Mouse (Mus musculus) adrenal gland, adult 8-10 months (tissue): ENCODE measurements around the gene Dnm3. TPM values are rescaled to one million over a fixed set of nuclear protein-coding genes. Genes with fewer than 3 reads are reported as not detected.

ENCODE experiments used
- DNase-seq: peaks from one replicate; pipeline ENCODE4 v3.0.0; 2022
- total RNA-seq, 4 experiments: library from RNA; stranded (reverse); gene quantifications; 2 replicates each; pipeline ENCODE4 v1.2.4; 2022

Gene Dnm3
- total RNA-seq, 4 experiments from 2014 or later, result 13.8 to 48.5 (median 27.9) TPM

DNA sequence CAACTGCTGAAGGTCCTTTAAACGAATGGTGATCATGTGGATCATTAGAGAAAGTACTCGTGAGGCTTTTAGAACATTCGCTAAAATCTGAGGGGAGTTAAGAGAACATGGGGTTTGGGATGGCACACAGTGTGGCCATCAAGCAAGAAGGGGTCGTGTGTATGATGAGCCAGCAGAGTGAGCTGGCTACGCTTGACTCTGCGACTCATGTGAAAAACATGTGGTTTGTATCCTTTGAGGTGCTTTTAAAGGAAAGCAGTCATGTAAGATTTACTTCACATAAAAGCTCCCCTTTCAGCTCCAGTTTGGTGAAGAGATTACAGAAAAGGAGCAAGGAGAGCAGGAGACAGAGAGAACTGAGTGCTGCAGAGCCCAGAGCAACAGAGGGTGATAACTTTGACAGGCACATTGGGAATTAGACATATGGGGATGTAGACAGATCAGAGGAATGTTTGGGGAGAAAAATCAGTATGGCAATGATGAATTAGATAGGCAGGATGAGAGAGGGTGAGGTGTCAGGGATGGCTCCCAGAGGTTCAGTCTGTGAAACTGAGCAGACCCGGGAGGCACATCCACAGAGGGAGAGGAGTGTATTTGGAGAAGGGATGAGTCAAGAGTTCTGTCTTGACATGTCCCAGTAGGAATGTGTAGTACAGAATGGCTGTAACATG lies 234.7 kb downstream of the Dnm3 start:
- DNase-seq, result no peak

DNA sequence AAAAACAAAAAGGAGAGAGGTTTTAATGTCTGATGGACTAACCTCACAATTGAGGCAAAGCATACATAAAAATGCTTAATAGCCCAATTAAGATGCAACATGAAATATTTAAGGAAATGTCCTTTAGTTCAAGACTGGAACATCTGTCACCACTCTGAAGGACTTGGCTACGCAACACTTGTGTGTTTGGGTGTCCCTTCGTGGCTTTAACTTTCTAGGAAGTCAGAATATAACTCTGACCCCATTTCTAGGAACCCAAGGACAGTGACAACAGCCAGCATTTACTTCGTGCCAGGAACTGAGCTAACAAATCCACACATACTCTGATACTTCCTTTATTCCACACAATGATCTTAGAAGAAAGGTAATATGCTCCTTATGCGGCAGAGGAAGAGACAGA lies 237.1 kb downstream of the Dnm3 start:
- DNase-seq, result peak; percentile 14

DNA sequence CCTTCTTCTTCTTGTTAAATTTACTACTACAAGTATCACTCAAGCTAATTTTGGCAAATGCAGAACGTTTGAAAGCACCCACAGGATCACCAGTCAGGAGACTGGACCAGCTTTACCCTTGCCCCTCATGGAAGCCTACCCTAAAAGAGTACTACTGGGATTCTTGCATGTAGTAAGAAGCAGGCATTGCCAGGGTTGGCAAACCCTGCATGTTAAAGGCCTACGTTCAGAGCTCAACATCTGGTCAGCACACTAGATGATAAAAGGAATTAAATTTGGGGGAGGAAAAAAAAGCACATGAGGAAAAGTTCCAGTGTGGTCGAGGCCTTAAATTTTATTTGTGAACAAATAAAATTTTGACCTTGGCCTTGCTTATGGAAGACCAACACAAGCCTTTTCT lies 239.2 kb downstream of the Dnm3 start:
- DNase-seq, result no peak

DNA sequence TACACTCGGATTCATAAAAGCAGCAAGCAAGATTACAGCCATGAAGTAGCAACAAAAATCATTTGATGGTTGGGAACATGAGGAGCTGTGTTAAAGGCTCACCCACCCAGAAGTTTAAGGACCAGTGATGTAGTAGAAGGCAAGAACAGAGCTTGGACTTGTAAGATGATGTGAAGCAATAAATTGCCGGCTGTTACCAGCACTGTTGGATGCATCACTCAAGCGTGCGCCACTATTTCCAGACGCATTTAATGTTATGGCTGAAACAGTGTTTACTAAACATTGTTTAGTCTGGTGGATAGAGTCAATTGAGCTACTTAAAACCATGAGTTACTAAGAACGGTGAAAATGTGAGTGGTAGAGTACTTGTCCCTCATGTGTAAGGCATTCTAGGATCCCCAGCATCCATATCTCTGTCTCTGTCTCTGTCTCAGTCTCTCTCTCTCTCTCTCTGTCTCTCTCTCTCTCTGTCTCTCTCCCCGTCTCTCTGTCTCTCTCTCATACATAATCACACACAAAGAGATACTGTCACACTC lies 241.1 kb downstream of the Dnm3 start:
- DNase-seq, result no peak

DNA sequence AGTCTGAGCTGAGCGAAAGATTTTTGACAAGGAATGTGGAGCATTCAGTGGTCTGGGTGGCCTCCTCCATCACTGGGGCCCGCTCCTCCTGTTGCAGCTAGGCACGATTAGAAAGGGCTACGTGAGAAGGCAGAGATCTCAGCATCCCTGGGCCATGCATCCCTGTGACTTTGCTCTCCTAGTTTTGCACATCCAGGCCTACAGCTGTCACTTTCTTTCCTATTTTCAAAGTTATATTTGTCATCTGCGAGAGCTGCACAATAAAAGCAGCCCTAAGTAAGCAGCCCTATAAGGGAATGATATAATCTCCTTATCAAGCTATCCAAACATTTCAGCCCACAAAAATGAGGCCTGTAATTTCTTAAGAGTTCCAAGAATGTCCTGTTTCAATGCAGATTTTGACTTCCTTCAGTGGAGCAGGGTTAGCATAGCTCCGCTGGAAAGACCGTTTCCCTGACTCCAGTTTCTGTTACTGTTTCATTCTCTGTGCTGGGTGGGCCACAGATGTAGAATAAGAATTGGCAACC lies 252.2 kb downstream of the Dnm3 start:
- DNase-seq, result no peak

DNA sequence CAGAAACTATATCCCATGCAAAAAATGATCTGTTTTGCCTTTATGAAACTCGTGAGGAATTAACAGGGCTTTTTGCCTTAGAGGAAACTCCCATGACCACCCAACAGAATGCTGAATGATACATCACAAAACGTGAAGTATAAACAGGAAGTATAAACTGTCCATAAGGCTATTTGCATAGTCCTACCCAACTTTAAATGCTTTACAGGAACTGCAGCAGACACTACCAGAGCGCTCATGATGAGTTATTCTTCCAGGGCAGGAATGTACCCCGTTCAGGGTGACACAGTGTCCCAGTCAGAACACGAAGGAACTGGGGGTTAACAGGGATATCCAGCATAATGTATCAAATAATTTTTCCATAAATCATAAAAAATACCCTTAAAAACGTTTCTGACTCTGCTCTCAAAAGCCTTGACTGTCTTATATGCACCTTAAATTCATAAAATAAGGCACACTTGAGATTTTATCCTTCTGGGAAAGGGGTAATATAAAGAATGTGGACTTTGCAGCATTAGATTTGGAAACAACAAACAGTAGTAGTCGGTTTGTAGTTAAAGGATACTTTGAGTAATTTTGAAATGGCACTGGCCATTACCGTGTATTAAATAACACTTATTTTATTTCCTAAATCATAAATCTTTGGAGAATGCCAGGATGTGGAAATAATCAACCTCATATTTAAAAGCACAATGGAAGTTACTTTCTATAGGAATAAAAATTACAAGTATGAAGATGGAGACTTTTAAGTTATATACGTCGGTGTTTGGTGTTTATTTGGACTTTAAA lies 252.8 kb downstream of the Dnm3 start:
- no peak for DNase-seq

DNA sequence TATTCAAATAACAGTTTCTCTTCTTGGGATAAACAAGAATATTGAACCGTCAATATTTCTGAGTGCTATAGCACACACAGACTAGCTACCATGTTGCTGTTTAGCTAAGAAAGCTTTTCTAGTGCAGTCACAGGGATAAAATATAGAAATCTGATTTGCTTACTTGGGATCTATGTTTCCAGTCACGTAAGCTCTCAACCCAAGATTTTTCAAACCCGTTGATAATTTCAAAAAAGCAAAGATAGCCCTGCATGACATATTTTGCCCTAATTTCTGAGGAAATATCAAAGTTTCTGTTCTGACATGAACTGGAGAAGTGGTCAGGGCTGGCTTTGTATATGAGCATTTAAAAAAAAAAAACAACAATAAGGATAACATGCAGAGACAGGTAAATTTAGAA lies 253.8 kb downstream of the Dnm3 start:
- DNase-seq, result no peak

DNA sequence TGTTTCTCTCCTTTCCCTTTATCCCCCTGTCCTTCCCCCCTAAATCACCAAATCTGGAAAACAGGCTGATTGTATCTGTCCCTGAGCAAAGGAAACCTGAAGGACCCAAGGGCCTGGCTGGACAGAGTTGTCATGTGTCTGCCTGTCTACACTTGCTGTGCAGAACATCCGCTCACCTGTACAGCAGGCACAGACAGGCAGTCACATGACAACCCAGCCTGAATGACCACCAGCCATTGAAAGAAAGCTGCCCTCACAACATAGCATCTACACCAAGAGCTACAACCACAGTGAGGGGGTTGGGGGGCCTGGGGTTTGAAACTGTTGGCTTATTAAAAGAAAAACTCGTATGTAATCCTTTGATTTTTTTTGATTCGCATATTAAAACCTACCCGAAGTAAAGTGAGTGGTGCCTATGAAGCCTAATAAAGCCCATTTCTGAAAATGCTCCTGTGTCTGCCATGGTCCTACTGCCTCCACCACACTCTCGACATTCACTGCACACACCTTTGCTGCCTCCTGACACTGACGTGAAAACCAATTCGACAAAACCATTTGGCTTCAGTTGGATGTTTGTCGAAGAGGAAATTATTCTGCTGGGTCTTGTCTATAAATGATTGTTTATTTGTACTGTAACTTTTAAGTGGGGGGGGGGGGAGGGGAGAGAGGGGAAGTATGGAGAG lies 254.4 kb downstream of the Dnm3 start:
- DNase-seq, result no peak

DNA sequence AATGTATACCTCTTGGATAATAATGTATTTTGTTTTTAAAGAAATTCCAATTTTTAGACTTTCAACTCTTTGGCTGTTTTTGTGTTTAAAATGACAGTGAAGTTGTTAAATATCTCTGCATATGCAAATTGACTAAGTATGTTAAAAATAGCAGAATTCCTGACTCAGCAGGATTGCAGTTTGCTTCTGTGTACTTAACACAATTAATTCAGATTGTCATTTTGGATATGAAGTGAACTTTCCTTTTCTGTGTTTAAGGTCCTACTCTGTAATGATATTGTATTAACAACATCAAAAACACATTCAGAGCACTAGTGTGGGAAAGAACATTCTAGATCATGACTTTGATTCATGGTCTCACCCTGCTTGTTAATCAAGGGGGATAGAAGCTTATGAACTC lies 255.5 kb downstream of the Dnm3 start:
- DNase-seq, result no peak

DNA sequence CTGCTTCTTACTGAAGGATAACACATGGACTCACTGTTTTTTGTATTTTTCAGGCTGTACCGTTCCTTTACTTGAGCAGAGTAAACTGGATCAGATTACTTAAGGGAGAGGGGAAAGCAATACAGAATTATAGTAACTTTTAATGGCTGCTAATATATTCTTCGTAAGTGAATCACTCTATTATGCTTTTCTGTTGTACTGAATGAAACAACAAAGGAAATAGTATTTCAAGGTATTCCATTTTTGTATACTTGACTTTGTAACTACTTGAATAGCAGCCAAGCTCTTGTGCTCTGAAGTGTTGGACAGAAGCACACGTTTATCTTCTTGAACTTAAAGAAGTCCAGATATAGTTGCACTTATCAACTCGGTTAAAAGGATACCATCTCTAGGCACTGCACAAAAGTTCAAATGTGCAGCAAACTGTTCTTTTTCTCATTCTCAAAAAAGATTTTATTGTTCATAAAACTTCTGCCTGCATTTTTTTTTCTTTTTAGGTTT lies 256.0 kb downstream of the Dnm3 start:
- no peak for DNase-seq

DNA sequence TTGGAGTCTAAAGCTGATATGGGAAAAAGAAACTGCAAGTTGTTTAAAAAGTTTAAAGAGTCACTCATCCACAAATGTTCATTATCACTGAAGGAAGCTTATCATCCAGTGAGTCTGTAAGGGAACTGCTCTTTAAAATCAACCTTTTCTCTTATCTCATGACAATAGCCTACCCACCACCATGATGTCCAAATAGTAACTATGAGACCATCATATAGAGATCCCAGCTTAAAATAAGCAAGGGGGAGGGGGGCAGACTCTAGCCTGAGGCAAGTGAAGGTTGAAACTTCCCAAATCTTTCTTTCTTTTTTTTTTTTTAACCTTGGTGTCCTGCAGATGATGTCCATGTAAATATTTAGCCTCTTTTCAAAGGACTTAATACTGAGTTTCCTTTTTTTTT lies 256.9 kb downstream of the Dnm3 start:
- DNase-seq, result no peak

DNA sequence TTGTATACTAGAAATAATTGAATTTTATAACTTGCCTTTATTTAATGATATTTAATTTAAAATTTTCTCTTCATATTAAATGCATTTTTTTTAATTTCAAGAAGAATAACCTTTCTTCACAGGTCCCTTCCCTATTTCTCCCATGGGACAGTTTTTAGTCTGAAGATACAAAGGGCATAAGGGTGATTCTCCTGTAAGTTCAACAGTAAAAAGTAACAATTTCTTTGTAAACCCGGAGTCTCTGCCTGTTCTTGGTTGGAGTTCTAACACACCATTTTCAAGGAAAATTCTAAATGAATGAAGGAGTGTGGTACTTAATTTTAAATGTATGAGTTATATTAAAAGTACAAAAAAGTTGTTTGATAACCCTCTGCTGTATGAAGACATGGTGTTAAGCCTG lies 258.1 kb downstream of the Dnm3 start:
- no peak for DNase-seq

DNA sequence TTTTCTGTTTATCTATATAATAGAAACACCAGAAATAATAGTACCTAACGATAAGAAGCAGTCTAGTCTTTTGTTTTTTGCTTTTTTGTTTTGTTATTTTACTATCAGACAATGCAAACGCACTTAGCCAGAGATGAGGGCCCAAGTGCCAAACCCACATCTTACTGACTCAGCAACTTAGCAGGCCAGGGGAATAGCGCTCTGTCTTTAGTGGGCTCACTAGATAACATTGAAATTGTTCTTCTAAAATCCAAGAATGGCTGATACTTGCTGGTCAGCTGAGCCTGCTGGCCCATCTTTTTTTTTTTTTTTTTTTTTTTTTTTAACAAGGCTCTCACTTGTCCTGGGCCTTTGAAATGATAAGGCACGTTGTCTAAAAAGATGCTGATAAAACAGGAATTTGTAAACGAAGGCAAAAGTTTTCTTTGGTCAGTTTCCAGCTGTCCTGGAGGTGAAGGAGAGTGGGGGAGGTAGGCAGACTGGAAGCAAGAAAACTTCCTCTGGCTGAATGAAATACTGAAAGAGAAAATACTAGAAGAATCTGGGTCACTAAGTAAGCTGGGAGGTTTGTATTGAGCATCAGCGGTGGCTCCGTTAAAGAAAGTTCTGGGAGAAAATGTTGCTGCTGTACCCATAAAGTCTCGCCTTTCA lies 259.2 kb downstream of the Dnm3 start:
- DNase-seq, result no peak

DNA sequence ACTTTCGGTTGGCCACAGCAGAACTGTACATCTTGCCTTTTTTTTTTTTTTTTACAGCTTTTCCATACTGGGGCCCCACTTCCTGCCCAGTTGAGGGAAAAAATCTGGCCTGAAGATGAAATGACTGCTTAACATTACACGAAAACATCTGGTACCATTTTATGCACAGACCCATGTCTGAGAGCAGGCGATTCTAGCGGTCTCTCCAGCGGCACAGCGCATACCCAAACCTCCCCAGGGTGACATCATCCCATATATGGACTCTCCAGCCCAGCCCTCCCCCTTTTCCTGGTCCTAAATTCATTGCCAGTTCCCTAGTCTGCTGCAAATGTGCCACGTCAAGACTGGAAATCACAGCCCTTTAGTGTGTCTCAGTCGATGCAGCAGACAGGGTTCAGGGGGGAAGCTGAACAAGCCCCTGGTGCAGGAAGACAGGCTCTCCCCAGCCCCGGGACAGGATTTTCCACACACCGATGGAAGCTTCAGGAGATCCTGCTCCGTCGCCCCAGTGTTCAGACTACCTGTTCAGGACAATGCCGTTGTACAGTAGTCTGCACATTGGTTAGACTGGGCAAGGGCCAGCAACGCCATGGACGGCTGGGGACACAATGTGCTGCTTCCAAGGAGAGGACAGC lies 260.4 kb downstream of the Dnm3 start:
- no peak for DNase-seq

DNA sequence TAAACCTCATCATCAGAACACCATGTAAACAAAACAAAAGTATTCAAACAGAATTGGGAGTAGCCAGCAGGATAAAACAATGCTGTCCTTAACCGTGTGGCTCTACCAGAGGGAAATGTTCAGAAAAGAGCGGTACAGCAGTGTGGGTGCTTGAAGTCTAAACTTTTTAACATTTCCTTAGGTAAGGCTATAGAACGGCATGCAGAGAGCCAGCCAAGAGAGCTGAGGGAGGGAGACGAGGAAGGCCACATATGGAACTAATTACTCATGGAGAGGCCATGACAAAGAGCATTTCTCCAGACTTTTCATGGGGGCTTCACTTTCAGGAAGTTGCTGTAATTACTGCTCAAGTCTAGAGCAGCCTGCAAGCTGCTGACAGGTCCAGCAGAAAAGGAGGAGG lies 261.2 kb downstream of the Dnm3 start:
- DNase-seq, result no peak

DNA sequence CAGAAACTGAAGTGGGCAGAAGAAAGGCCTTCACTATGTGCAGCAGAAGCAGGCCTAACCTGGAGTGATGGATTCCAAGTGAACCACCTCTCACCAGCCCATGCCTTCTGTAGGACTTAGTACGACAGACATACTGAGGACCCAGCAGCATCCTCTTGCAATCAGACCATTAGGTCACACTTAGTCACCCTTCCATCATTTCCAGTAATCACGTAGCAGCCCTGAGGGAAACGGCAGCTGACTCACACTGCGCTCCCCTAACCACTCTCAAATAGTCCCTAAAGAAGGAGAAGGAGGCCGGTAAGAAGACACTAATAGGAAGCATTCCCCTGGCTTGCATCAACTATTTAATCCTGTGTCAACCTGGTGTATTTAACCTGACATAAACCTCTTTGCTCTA lies 262.1 kb downstream of the Dnm3 start:
- DNase-seq, result no peak

DNA sequence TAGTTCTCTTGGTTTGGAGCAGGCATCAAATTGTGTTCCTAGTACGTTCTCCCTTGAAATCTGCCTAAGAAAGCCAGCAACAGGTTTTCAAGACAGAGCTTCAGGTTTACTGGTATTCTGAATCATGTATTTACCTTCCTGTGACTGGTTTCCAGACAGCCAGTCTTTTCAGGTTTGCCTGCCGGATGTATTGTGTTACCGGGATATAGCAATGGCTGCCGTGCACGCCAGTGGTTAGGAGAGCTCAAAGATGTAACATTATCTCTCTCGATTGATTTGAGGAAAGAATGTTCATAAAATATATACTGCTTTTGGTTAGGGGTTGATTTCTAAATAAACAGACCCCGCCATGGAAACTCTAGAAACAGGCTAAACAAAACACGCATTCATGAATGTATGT lies 264.8 kb downstream of the Dnm3 start:
- DNase-seq, result no peak

DNA sequence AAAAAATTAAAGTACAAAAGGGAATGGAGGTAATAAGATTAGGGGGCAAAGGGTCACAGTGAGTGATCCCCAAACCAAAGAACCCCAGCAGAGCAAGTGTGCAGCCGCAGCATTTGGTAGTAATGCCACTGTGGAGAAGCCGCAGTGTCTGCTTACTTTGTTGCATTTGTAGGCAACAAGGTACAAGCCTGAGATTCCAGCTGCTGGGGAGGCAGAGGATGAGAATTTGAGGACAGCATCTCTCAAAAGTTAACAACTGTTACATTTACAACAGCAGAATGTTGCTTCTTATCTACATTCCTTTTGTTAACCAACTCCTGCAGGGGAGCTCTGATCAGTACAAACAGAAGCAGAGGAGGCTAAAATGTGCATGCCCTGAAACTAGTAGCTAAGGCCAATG lies 267.3 kb downstream of the Dnm3 start:
- no peak for DNase-seq

DNA sequence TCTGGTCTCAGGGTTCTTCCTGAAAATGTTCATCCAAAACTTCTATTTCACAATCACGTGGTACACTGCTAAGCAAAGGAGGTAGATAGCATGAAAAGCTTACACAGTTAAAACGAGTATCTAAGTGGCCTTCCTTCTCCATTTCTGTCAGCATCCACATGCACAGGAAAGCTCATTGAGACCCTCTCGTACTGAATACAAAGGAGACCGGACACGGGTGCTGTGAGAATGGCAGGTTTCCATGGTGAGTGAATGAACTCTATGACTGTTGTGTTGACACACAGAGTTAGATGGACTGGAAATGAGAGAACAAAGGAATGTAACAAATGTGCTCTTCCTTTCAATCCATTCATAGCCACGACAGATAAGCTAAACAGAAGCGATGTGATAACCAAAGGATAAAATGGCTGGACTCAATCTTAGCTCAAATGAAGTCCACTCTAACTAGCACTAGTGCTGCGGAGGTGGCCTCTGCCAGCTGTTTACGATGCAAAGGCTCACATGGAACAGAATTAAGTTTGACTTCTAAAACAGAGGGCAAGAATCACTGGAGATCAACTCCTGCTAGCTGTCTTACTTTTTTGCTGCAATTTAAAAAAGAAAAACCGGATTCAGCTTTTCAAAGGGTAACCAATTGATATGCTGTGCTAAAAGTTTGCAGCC lies 268.2 kb downstream of the Dnm3 start:
- DNase-seq, result no peak

DNA sequence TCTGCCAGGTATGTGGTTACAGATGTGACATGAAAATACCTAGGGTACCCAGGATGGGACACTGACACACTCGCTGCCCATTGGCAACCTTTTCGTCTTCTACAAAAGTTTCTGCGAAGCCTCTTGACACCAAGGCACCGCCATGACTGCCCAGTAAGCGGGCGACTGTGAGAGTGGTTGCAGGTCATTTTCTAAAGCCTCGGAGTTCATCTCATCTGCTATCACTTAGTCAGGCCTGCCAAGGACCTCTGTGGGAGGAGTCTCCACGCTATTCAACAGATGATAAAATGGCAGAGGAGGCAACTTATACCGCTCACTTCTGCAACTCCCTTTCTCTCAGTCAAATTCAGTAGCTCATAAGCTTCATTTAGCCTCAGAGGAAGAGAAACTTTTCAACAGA lies 268.8 kb downstream of the Dnm3 start:
- no peak for DNase-seq

DNA sequence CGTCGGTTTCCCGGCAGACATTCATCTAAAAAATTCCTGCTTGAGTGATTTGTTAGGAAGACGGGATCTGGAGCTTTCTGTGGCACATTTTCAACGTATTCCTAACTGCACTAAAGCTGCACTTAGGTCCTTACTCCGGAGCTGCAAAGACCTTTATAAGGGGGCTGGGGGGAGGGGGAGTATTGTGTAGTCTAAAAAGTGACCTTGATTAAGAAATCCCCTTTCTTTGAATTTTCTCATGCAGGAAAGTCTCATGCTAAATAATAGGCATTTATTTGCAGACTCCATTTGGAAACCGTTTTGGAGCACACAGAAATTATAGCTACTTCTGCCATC lies 270.2 kb downstream of the Dnm3 start:
- DNase-seq, result no peak
